Mouse (Mus musculus) heart, adult 2 months (tissue): ENCODE results near the gene Reep3.

Experiments used
- CTCF ChIP-seq: fragments of 200-600 bp; IDR thresholded peaks from 2 replicates; pipeline ENCODE4 v1.8.1; 2022; ENCODE audit warnings: antibody characterized with exemption, mild to moderate bottlenecking, moderate library complexity
- EP300 ChIP-seq: fragments of 200-500 bp; IDR thresholded peaks from 2 replicates; pipeline ENCODE4 v1.6.1; 2011; ENCODE audit warnings: low read depth, low read length, control low read depth; ENCODE audit not compliant: insufficient read depth

GRCm38 (mm10) chr10:67097437-67098150, 849 bp upstream of the Reep3 start:
- no peak for TF ChIP-seq EP300
- peak; percentile 47 for TF ChIP-seq CTCF
